Mouse (Mus musculus) hindbrain, embryonic 15.5 days (tissue): ENCODE measurements around the gene Olfr24. TPM values are rescaled to one million over a fixed set of nuclear protein-coding genes. Genes with fewer than 3 reads are reported as not detected.

Experiments
- polyA plus RNA-seq: library from polyadenylated mRNA; unstranded; fragments of >200 nt; fragmentation: Nextera tagmentation; extraction: Ambion mirVana; gene quantifications from 2 replicates; pipeline ENCODE4 v1.2.1, GENCODE M21; 2015

Gene Olfr24
- polyA plus RNA-seq, 1 experiment from 2014 or later = not detected

Other genes with a start within 250 kb of the Olfr24 start
- gene Muc16, start 89.5 kb downstream of the Olfr24 start, polyA plus RNA-seq = not detected in 2 replicates
- not detected in 2 replicates for gene Olfr828, start 55.5 kb upstream of the Olfr24 start, polyA plus RNA-seq
- 0.10 TPM in 1 of 2 replicates, not detected in the other for gene Olfr829, start 90.9 kb upstream of the Olfr24 start, polyA plus RNA-seq
- gene Olfr830, start 110.7 kb upstream of the Olfr24 start, polyA plus RNA-seq = not detected in 2 replicates
- gene Olfr832, start 173.1 kb upstream of the Olfr24 start, polyA plus RNA-seq = not detected in 2 replicates
- not detected in 2 replicates for gene Olfr834, start 224.0 kb upstream of the Olfr24 start, polyA plus RNA-seq